Mouse (Mus musculus) cerebellum, adult 2 months (tissue): Measurements from ENCODE around the gene Rpl4.
"Not testable (repeated sequence)": the region's sequence is repeated elsewhere in the genome, so short reads cannot be mapped to it uniquely, and the experiment has no call there.

ENCODE experiments used
- CTCF ChIP-seq: fragments of 200-500 bp; IDR thresholded peaks from 2 replicates; pipeline ENCODE4 v1.5.1; 2011; ENCODE audit warnings: low read depth, mild to moderate bottlenecking, control low read depth, low read length, moderate library complexity, borderline replicate concordance; ENCODE audit not compliant: insufficient read depth
- POLR2A ChIP-seq: fragments of 200-500 bp; IDR thresholded peaks from 2 replicates; pipeline ENCODE4 v1.6.1; 2011; ENCODE audit warnings: low read length, control low read depth, borderline replicate concordance; ENCODE audit not compliant: insufficient read depth

DNA sequence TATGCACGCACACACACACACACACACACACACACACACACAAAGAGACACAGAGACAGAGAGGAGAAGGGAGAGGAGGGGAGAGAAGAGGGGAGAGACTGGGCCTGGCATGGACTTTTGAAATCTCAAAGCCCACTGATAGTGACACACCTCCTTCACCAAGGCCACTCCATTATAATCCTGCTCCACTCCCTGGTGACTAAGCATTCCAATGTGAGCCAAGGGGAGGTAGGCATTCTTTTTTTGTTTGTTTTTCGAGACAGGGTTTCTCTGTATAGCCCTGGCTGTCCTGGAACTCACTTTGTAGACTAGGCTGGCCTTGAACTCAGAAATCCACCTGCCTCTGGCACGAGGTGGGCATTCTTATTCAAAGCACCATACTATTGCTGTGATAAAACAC lies 48.3 kb upstream of the Rpl4 start:
- TF ChIP-seq CTCF, POLR2A: not testable (repeated sequence)
